Mouse (Mus musculus): Measurements from ENCODE around the gene 1700016D06Rik. TPM values are rescaled to one million over a fixed set of nuclear protein-coding genes. Genes with fewer than 3 reads are reported as not detected.
A peak's percentile ranks its signal among the peaks of the same experiment; 100 is the strongest.

Gene 1700016D06Rik
- polyA plus RNA-seq, 1 experiment from 2014 or later = not detected

DNA sequence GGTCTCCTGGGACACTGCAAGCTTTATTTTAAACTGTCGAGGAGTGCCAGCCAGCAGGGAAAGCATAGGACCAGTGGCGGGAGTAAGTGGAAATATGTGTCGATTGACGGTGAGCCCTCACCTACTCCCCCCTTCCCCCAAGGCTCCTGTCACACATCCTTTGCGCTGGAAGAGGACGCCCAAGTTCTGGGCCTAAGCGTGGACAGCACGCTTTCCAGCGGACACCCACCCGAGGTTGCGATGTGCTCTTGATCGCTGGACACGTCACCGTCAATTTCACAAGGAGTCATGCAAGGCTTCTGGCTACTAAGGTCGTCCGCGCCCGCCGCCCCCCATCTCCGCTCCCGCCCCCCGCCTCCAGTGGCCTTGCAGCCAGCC, 26.4 kb upstream of the 1700016D06Rik start:
- under 1% methylated on average over 22 of the region's 22 CpGs for WGBS
- DNase-seq (ENCODE audit: low spot score) = no peak
- Histone ChIP-seq H3K4me3 (peak overlapping the region; percentile 81), H3K27me3 (ENCODE audit: insufficient read depth, poor library complexity, severe bottlenecking) (peaks cover 56% of the 10 kb centered on the region), H3K36me3 (0 out of 2 replicates have a peak, but pooled peaks cover 3% of the 10 kb centered on the region), H3K9me3 (no peaks in the 10 kb centered on the region), H3K27ac (peak overlapping the region; percentile 94), H3K4me1 (peaks cover 31% of the 10 kb centered on the region)

DNA sequence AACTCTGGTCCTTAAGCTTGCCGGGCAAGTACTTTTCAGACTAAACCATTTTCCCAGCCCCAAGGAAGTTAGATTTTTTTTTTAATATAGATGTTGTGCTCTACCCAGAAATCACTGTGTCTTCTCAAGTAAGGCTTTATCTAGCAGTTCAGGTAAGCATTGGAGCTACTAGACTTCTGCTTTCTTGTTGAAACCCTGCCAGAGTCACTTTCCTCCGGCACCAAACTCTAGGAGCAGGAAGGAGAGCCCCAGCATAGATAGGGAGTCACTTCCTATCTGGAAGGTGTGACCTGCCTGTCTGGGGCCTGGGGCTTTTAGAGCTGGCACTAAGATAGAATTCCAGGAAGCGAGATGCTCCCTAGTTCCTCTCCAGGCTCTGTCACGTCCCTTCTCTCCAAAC, 16.3 kb upstream of the 1700016D06Rik start:
- H3K27me3 ChIP-seq (ENCODE audit: insufficient read depth, poor library complexity, severe bottlenecking) = peaks cover 20% of the 10 kb centered on the region
- WGBS = 40% methylated on average over 4 of the region's 4 CpGs

DNA sequence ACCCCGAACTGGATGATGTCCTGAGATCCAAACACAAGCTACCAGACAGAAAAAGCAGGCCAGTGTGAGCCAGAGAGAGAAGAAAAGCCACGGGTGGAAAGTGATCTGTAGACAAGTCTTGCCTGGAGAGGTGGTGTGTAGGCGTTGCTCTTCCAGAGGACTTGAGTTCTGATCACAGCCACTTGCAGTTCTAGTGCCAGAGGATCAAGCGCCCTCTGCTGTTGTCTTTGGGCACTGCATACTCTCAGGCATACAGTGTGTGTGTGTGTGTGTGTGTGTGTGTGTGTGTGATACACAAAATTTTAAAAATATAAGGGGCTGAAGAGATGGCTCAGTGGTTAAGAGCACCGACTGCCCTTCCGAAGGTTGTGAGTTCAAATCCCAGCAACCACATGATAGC, 11.4 kb upstream of the 1700016D06Rik start:
- H3K27ac ChIP-seq = no peak overlapping the region
- DNase-seq (ENCODE audit: low spot score) = no peak
- no peaks in the 10 kb centered on the region for H3K27me3 ChIP-seq (ENCODE audit: insufficient read depth, poor library complexity, severe bottlenecking)
- H3K4me3 ChIP-seq = no peak overlapping the region
- H3K9me3 ChIP-seq = no peaks in the 10 kb centered on the region
- WGBS = 78% methylated on average over 6 of the region's 6 CpGs
- H3K36me3 ChIP-seq = no peaks in the 10 kb centered on the region
- peaks cover 33% of the 10 kb centered on the region for H3K4me1 ChIP-seq

More for the DNA sequence above, 16.3 kb upstream of the 1700016D06Rik start:
- no peak overlapping the region for H3K27ac ChIP-seq
- no peaks in the 10 kb centered on the region for H3K36me3 ChIP-seq
- H3K4me1 ChIP-seq = peaks cover 11% of the 10 kb centered on the region; the same call in 1 of the 2 replicates
- H3K4me3 ChIP-seq = no peak overlapping the region
- no peaks in the 10 kb centered on the region for H3K9me3 ChIP-seq
- DNase-seq (ENCODE audit: low spot score) = no peak

DNA sequence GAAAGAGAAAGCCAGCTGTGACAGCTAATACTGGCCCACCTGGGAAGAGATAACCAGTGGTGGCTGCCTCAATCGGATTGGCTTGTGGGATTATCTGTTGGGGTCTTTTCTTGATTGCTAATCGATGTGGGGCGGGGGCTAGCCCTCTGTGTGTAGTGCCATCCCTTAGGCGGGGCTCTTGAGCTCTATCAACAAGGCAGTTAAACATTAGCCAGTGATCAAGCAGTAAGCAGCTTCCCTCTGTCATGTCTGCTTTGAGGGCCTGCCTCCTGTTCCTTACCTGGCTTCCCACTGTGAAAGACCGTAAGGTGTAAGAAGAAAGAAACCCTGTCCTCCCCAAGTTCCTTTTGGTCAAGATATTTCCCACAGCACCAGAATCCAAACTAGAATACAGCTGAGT, 9.6 kb upstream of the 1700016D06Rik start:
- no peak overlapping the region for H3K4me3 ChIP-seq
- H3K4me1 ChIP-seq = peaks cover 46% of the 10 kb centered on the region
- DNase-seq (ENCODE audit: low spot score) = no peak
- H3K36me3 ChIP-seq = no peaks in the 10 kb centered on the region
- WGBS = 20% methylated on average over 5 of the region's 5 CpGs
- H3K9me3 ChIP-seq = no peaks in the 10 kb centered on the region
- peak overlapping the region; percentile 56; the same call in 1 of the 2 replicates for H3K27ac ChIP-seq
- H3K27me3 ChIP-seq (ENCODE audit: insufficient read depth, poor library complexity, severe bottlenecking) = no peaks in the 10 kb centered on the region

DNA sequence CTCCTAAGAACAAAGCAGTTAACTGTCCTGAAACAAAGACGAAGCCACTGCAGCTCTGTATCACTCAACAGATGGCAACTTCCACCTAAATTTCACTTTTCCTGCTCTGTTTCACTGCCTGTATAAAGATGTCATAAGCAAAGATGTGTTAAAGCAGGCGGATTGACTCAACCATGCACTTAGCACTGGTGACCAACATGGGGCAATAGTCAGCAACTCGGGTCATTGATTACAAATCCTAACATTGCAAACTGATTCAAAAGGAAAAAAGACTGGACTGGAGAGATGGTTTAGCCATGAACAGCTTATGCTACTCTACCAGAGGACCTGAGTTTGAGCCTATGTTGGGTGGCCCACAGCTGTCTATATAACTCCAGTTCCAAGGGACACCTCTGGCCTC, 8.7 kb upstream of the 1700016D06Rik start:
- no peaks in the 10 kb centered on the region for H3K9me3 ChIP-seq
- 79% methylated on average over 3 of the region's 3 CpGs for WGBS
- peaks cover 48% of the 10 kb centered on the region for H3K4me1 ChIP-seq
- no peak overlapping the region for H3K4me3 ChIP-seq
- no peaks in the 10 kb centered on the region for H3K27me3 ChIP-seq (ENCODE audit: insufficient read depth, poor library complexity, severe bottlenecking)
- no peak overlapping the region for H3K27ac ChIP-seq
- H3K36me3 ChIP-seq = no peaks in the 10 kb centered on the region
- no peak for DNase-seq (ENCODE audit: low spot score)

DNA sequence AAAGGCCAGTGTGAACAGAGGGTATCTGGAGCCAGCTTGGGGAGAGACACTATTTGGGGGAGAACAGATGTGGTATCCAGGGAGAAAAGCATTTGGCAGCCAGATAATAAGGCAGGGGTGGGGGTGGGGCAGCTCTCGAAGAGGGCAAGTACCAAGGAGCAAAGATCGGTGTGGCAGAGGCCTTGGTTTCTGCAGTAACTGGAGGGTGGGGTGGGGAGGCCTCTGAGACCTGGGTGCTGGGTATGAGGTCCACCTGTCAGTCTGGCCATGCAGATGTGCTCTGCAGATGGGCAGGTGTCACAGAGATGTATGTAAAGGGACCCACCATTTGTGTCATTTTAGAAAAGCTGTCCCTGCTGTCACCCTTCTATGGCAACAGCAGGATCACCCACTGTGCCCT, 8.0 kb upstream of the 1700016D06Rik start:
- 53% methylated on average over 2 of the region's 2 CpGs for WGBS
- DNase-seq (ENCODE audit: low spot score) = no peak
- Histone ChIP-seq H3K4me1 (peaks cover 50% of the 10 kb centered on the region), H3K27me3 (ENCODE audit: insufficient read depth, poor library complexity, severe bottlenecking) (no peaks in the 10 kb centered on the region), H3K9me3 (no peaks in the 10 kb centered on the region), H3K27ac (no peak overlapping the region), H3K4me3 (no peak overlapping the region), H3K36me3 (no peaks in the 10 kb centered on the region)

DNA sequence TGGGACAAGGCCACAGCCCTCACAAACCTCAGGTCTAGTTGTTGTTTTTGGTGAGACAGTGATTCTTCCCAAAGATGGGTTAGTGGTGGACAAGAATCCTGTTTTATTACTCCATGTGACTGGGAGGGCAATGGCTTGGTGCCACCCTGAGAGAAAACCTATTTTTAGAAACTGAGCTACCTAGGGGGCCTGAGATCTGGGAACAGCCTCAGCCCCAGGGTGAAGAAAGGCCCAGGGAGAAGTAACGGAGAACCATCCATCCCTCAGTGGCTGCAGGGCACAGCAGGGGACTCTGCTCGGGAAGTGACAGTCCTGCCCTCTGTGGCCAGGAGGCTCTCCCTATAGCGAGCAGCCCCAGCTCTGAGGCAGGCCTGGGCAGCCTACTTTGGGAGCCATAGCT, 6.8 kb upstream of the 1700016D06Rik start:
- Histone ChIP-seq H3K36me3 (no peaks in the 10 kb centered on the region), H3K27ac (peak overlapping the region; percentile 80), H3K4me3 (no peak overlapping the region), H3K9me3 (no peaks in the 10 kb centered on the region), H3K4me1 (peaks cover 50% of the 10 kb centered on the region), H3K27me3 (ENCODE audit: insufficient read depth, poor library complexity, severe bottlenecking) (no peaks in the 10 kb centered on the region)
- DNase-seq (ENCODE audit: low spot score) = no peak
- WGBS = 18% methylated on average over 3 of the region's 3 CpGs

DNA sequence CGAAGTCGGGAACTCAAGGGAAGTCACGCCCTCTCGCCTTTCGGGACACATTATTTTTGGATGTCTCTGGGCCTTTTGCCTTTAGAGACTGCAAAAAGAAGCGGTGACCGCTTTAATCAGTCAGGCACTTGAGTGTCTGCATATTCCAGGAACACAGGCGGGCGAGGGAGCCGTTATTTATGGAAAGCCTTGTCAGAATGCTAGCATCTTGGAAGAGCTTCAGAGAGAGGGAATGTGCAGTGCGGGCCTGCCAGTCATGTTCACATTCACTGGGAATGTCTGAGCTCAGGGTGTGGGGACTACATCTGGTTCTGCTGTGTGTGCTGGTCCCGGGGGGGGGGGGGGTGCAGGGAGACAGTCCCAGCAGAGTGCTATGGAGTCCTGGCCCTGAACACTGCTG, 5.0 kb upstream of the 1700016D06Rik start:
- 41% methylated on average over 12 of the region's 12 CpGs for WGBS
- peak; percentile 87 for DNase-seq (ENCODE audit: low spot score)
- Histone ChIP-seq H3K4me1 (peaks cover 50% of the 10 kb centered on the region), H3K9me3 (no peaks in the 10 kb centered on the region), H3K27me3 (ENCODE audit: insufficient read depth, poor library complexity, severe bottlenecking) (0 out of 2 replicates have a peak, but pooled peaks cover 9% of the 10 kb centered on the region), H3K4me3 (0 out of 2 replicates have a peak overlapping the region, but pooled peaks have one; percentile 6), H3K27ac (peak overlapping the region; percentile 84), H3K36me3 (no peaks in the 10 kb centered on the region)

DNA sequence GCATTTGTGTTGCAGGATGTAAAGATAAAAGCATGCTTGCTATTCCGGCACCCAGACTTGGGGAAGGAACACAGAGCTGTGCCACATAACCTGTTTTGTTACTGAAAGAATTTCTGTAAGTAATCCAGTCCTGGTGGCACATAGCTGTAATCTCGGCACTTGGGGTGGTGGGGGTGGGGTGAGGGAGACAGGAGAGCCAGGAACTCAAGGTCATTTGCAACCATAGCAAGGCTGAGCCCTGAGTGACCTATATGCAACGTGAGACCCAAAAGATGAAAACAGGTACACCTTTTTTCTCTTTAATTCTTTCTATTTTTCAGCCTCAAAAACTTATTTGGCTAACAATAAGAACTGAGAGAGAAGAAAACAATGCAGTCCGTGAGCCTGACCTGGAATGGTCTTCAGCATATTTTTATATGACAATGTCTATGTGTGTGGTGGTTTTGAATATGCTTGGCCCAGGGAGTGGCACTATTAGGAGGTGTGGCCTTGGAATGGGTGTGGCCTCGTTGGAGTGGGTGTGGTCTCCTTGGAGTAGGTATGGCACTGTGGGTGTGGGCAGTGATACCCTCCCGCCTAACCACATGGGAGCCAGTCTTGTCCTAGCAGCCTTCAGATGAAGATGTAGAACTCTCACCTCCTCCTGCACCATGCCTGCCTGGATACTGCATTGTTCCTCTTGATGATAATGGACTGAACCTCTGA, 4.0 kb upstream of the 1700016D06Rik start:
- Histone ChIP-seq H3K4me3 (no peak overlapping the region), H3K27ac (peak overlapping the region; percentile 84; the same call in 1 of the 2 replicates), H3K9me3 (no peaks in the 10 kb centered on the region), H3K27me3 (ENCODE audit: insufficient read depth, poor library complexity, severe bottlenecking) (0 out of 2 replicates have a peak, but pooled peaks cover 13% of the 10 kb centered on the region), H3K4me1 (peaks cover 52% of the 10 kb centered on the region), H3K36me3 (no peaks in the 10 kb centered on the region)
- no peak for DNase-seq (ENCODE audit: low spot score)
- WGBS = 61% methylated on average over 6 of the region's 6 CpGs

DNA sequence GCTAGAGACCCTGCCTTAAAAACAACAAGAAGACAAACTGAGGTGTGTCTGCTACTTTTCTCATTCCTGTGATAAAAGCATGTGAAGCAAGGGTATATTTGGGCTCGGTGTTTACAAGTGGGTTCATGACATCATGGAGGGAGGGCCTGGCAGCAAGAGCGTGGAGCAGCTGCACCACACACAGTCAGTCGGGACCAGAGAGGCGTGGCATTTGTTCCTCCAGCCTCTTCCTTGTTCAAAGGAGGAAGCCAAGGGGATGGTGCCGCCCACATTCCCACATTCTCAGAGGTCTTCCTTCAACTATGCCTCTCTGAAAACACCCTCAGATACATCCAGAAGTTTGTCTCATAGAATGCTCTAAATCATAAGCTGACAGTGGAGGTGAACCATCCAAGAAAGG, 2.9 kb upstream of the 1700016D06Rik start:
- 84% methylated on average over 5 of the region's 5 CpGs for whole genome bisulfite sequencing

DNA sequence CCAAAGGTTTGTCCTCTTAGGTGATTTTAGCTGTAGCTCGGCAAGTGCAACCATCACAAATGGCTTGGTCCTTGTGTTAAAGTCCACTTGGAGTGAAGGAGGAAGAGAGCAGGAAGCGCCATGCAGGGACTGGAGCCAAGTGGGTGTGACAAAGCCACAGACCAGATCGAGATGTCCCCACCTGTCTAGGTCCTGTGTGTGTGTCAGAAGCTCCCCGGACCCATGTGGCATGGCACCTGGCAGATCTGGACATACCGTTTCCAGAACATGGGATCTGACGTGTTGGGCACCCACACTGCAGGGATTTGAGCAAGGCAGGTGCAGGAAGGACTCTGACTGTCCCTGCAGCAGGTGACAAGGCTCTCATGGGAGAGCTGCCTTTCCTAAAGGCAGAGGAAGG, 565 bp upstream of the 1700016D06Rik start:
- no peak for DNase-seq (ENCODE audit: low spot score)
- WGBS = 77% methylated on average over 6 of the region's 6 CpGs
- H3K4me1 ChIP-seq = peaks cover 28% of the 10 kb centered on the region

More for the DNA sequence above, 2.9 kb upstream of the 1700016D06Rik start:
- Histone ChIP-seq H3K4me3 (no peak overlapping the region), H3K27me3 (ENCODE audit: insufficient read depth, poor library complexity, severe bottlenecking) (0 out of 2 replicates have a peak, but pooled peaks cover 15% of the 10 kb centered on the region), H3K4me1 (peaks cover 48% of the 10 kb centered on the region), H3K9me3 (no peaks in the 10 kb centered on the region), H3K36me3 (no peaks in the 10 kb centered on the region), H3K27ac (no peak overlapping the region)
- no peak for DNase-seq (ENCODE audit: low spot score)

DNA sequence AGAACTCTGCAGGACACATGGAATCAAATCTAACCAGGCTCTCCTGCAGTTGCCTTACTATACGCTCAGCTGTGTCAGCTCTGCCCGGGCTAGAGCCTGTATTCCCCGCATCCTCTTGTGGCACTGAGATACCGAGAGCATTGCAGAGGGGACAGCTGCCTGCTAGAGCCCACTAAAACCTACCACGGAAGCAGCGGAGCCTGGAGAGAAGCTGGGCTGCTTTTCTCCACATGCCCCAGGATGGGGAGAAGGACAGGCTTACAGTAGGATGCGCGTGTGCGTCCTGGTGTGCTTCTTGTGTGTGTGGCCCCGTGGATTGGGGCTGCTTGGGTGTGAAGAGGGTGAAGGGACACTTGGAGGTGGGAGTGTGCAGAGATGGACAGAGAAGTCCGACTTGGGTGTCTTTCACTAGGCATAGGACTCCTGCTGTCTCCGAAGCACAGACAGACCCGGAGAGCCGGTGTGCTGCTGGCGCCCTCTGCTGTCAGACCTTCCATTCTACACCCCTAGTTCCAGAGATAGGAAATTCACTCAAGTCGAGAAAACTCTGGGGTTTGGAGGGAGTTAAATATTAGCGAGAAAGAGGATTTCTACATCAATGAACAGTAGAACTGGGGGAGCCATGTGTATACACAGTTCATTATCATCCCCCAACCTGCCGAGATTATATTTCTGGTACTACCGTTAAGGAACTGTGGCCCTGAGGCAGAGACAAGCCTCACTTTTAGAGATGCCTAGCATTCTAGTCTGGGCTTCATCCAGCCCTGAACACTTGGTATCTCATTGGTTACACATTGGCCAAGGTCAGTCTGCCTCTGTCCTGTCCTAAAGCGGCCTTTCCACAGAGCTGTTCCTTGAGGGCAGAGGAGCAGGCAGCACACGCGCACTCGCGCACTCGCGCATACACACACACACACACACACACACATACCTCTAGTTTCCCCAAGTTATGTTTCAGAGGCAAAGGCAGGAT, 517 bp downstream of the 1700016D06Rik start:
- Histone ChIP-seq H3K9me3 (no peaks in the 10 kb centered on the region), H3K27me3 (ENCODE audit: insufficient read depth, poor library complexity, severe bottlenecking) (peaks cover 24% of the 10 kb centered on the region; the same call in 1 of the 2 replicates), H3K4me3 (peak overlapping the region; percentile 48), H3K27ac (peak overlapping the region; percentile 39), H3K36me3 (no peaks in the 10 kb centered on the region), H3K4me1 (peaks cover 20% of the 10 kb centered on the region)
- 35% methylated on average over 26 of the region's 26 CpGs for WGBS
- DNase-seq (ENCODE audit: low spot score) = peak; percentile 90

More for the DNA sequence above, 565 bp upstream of the 1700016D06Rik start:
- no peak overlapping the region for H3K4me3 ChIP-seq
- no peaks in the 10 kb centered on the region for H3K9me3 ChIP-seq
- peaks cover 24% of the 10 kb centered on the region; the same call in 1 of the 2 replicates for H3K27me3 ChIP-seq (ENCODE audit: insufficient read depth, poor library complexity, severe bottlenecking)
- H3K36me3 ChIP-seq = no peaks in the 10 kb centered on the region
- H3K27ac ChIP-seq = no peak overlapping the region; the same call in 1 of the 2 replicates
